Mouse (Mus musculus) stomach, embryonic 15.5 days (tissue): ENCODE data around the gene Sec11a. TPM values are rescaled to one million over a fixed set of nuclear protein-coding genes. Genes with fewer than 3 reads are reported as not detected.

ENCODE experiments used
- ATAC-seq: fragments of 200-750 bp; cut with Nextera tagmentation; 2 replicates; pipeline ENCODE4 v1.8.0; 2017; ENCODE audit warnings: low read depth, moderate number of reproducible peaks, moderate TSS enrichment; ENCODE audit not compliant: insufficient read depth, low FRiP score
- H3K27ac ChIP-seq: fragments of 300-500 bp; sonication (generic); 2 replicates; pipeline ENCODE4 v1.5.1; 2015; ENCODE audit warnings: mild to moderate bottlenecking, inconsistent platforms
- H3K27me3 ChIP-seq: fragments of 300-500 bp; sonication (generic); replicated peaks from 2 replicates; pipeline ENCODE4 v1.6.1; 2015; ENCODE audit warnings: inconsistent platforms
- H3K36me3 ChIP-seq: fragments of 300-500 bp; sonication (generic); 2 replicates; pipeline ENCODE4 v1.6.1; 2015; ENCODE audit warnings: inconsistent platforms
- H3K4me1 ChIP-seq: fragments of 300-500 bp; sonication (generic); 2 replicates; pipeline ENCODE4 v1.6.1; 2015; ENCODE audit warnings: inconsistent platforms
- H3K4me2 ChIP-seq: fragments of 300-500 bp; sonication (generic); 2 replicates; pipeline ENCODE4 v1.6.1; 2015; ENCODE audit warnings: mild to moderate bottlenecking, inconsistent platforms
- H3K4me3 ChIP-seq: fragments of 300-500 bp; sonication (generic); replicated peaks from 2 replicates; pipeline ENCODE4 v1.5.1; 2015; ENCODE audit warnings: inconsistent platforms
- H3K9ac ChIP-seq: fragments of 300-500 bp; sonication (generic); 2 replicates; pipeline ENCODE4 v1.6.1; 2015; ENCODE audit warnings: inconsistent platforms
- H3K9me3 ChIP-seq: fragments of 300-500 bp; sonication (generic); 2 replicates; pipeline ENCODE4 v1.6.1; 2016; ENCODE audit warnings: inconsistent platforms
- WGBS: fragments of 180-500 bp; shearing (Covaris S2); methylation state at CpG from one replicate; pipeline ENCODE4 v1.1.7; 2015; 5-methylcytosine and 5-hydroxymethylcytosine counted together
- polyA plus RNA-seq: library from polyadenylated mRNA; unstranded; fragments of >200 nt; fragmentation: Nextera tagmentation; extraction: Ambion mirVana; gene quantifications from 2 replicates; pipeline ENCODE4 v1.2.1, GENCODE M21; 2015

Gene Sec11a
- 256 and 258 TPM in 2 replicates for polyA plus RNA-seq

GRCm38 (mm10) chr7:80947445-80948350 lies at the start of gene Sec11a:
Gene Sec11a, minus strand, starts transcription at chr7:80947780.
- 2% methylated on average over 44 of the region's 44 CpGs for WGBS

GRCm38 (mm10) chr7:80995266-80996146 lies 47.9 kb upstream of the Sec11a start:
- no peak overlapping the region for H3K9ac ChIP-seq
- H3K4me2 ChIP-seq, result peak overlapping the region; percentile 87; the same call in 1 of the 2 replicates
- no peak overlapping the region for H3K4me3 ChIP-seq
- ATAC-seq, result no peak
- H3K27ac ChIP-seq, result no peak overlapping the region
- no peaks in the 10 kb centered on the region for H3K9me3 ChIP-seq
- H3K4me1 ChIP-seq, result peaks cover 10% of the 10 kb centered on the region; the same call in 1 of the 2 replicates
- H3K36me3 ChIP-seq, result no peaks in the 10 kb centered on the region
- 51% methylated on average over 3 of the region's 3 CpGs for WGBS
- H3K27me3 ChIP-seq, result no peaks in the 10 kb centered on the region

More at GRCm38 (mm10) chr7:80947445-80948350, at the start of gene Sec11a:
- peak within 1 kb of the TSS; percentile 83 for H3K4me3 ChIP-seq
- peak; percentile 99 for ATAC-seq
- peaks cover 8% of the 10 kb centered on the region for H3K4me1 ChIP-seq
- peak within 1 kb of the TSS; percentile 64 for H3K4me2 ChIP-seq
- no peaks in the 10 kb centered on the region for H3K27me3 ChIP-seq
- H3K9ac ChIP-seq, result peak within 1 kb of the TSS; percentile 75
- no peaks in the 10 kb centered on the region for H3K9me3 ChIP-seq
- H3K27ac ChIP-seq, result peak within 1 kb of the TSS; percentile 96
- no peaks in the 10 kb centered on the region for H3K36me3 ChIP-seq

GRCm38 (mm10) chr7:80994663-80995005 lies 47.1 kb upstream of the Sec11a start:
- no peak for ATAC-seq
- Histone ChIP-seq H3K27me3 (no peaks in the 10 kb centered on the region), H3K9me3 (no peaks in the 10 kb centered on the region), H3K4me1 (peaks cover 10% of the 10 kb centered on the region; the same call in 1 of the 2 replicates), H3K9ac (peak overlapping the region; percentile 98; the same call in 1 of the 2 replicates), H3K4me3 (peak overlapping the region; percentile 85), H3K36me3 (no peaks in the 10 kb centered on the region), H3K4me2 (peak overlapping the region; percentile 87), H3K27ac (peak overlapping the region; percentile 94; the same call in 1 of the 2 replicates)
- WGBS, result 31% methylated on average over 6 of the region's 6 CpGs

GRCm38 (mm10) chr7:80993834-80994662 lies 46.5 kb upstream of the Sec11a start:
- peak overlapping the region; percentile 87 for H3K4me2 ChIP-seq
- H3K9me3 ChIP-seq, result no peaks in the 10 kb centered on the region
- WGBS, result under 1% methylated on average over 52 of the region's 58 CpGs
- H3K27ac ChIP-seq, result peak overlapping the region; percentile 94
- H3K36me3 ChIP-seq, result no peaks in the 10 kb centered on the region
- peak overlapping the region; percentile 85 for H3K4me3 ChIP-seq
- ATAC-seq, result peak; percentile 79
- H3K9ac ChIP-seq, result peak overlapping the region; percentile 98
- no peaks in the 10 kb centered on the region for H3K27me3 ChIP-seq
- peaks cover 10% of the 10 kb centered on the region; the same call in 1 of the 2 replicates for H3K4me1 ChIP-seq

GRCm38 (mm10) chr7:80992980-80993833 lies 45.6 kb upstream of the Sec11a start, which contains the start of gene Zfp592:
Gene Zfp592, plus strand, starts transcription at chr7:80993681.
- Histone ChIP-seq H3K27me3 (no peaks in the 10 kb centered on the region), H3K27ac (peak within 1 kb of the TSS; percentile 94), H3K4me2 (peak within 1 kb of the TSS; percentile 87), H3K9ac (peak within 1 kb of the TSS; percentile 98), H3K9me3 (no peaks in the 10 kb centered on the region), H3K4me3 (peak within 1 kb of the TSS; percentile 85), H3K36me3 (no peaks in the 10 kb centered on the region), H3K4me1 (peaks cover 10% of the 10 kb centered on the region; the same call in 1 of the 2 replicates)
- ATAC-seq, result peak; percentile 94
- WGBS, result under 1% methylated on average over 67 of the region's 102 CpGs

- Histone ChIP-seq H3K36me3 (no peaks in the 10 kb centered on the region), H3K27me3 (no peaks in the 10 kb centered on the region), H3K4me2 (peak overlapping the region; percentile 87), H3K4me3 (peak overlapping the region; percentile 85), H3K9ac (peak overlapping the region; percentile 98), H3K9me3 (no peaks in the 10 kb centered on the region), H3K4me1 (peaks cover 10% of the 10 kb centered on the region; the same call in 1 of the 2 replicates), H3K27ac (peak overlapping the region; percentile 94)
- WGBS, result 5% methylated on average over 12 of the region's 12 CpGs
- no peak for ATAC-seq
Observed at GRCm38 (mm10) chr7:80992631-80992979, 45.0 kb upstream of the Sec11a start.

- 45% methylated on average over 6 of the region's 6 CpGs for WGBS
- no peaks in the 10 kb centered on the region for H3K36me3 ChIP-seq
- peak overlapping the region; percentile 94 for H3K27ac ChIP-seq
- peaks cover 14% of the 10 kb centered on the region; the same call in 1 of the 2 replicates for H3K4me1 ChIP-seq
- peak overlapping the region; percentile 85 for H3K4me3 ChIP-seq
- H3K9ac ChIP-seq, result peak overlapping the region; percentile 98
- no peaks in the 10 kb centered on the region for H3K27me3 ChIP-seq
- H3K4me2 ChIP-seq, result peak overlapping the region; percentile 87
- ATAC-seq, result no peak
- H3K9me3 ChIP-seq, result no peaks in the 10 kb centered on the region
Observed at GRCm38 (mm10) chr7:80992063-80992462, 44.5 kb upstream of the Sec11a start.

- H3K4me1 ChIP-seq, result peaks cover 14% of the 10 kb centered on the region
- no peaks in the 10 kb centered on the region for H3K27me3 ChIP-seq
- H3K9ac ChIP-seq, result no peak overlapping the region
- no peak overlapping the region for H3K27ac ChIP-seq
- ATAC-seq, result no peak
- H3K4me2 ChIP-seq, result peak overlapping the region; percentile 87
- WGBS, result 90% methylated on average over 5 of the region's 5 CpGs
- no peaks in the 10 kb centered on the region for H3K9me3 ChIP-seq
- peak overlapping the region; percentile 85 for H3K4me3 ChIP-seq
- H3K36me3 ChIP-seq, result no peaks in the 10 kb centered on the region
Observed at GRCm38 (mm10) chr7:80991589-80991988, 44.0 kb upstream of the Sec11a start.

- H3K9ac ChIP-seq, result no peak overlapping the region
- 90% methylated on average over 6 of the region's 6 CpGs for WGBS
- ATAC-seq, result no peak
- no peak overlapping the region for H3K4me3 ChIP-seq
- H3K27ac ChIP-seq, result no peak overlapping the region
- peaks cover 14% of the 10 kb centered on the region for H3K4me1 ChIP-seq
- no peaks in the 10 kb centered on the region for H3K36me3 ChIP-seq
- no peaks in the 10 kb centered on the region for H3K27me3 ChIP-seq
- no peak overlapping the region for H3K4me2 ChIP-seq
- H3K9me3 ChIP-seq, result no peaks in the 10 kb centered on the region
Observed at GRCm38 (mm10) chr7:80990276-80990675, 42.7 kb upstream of the Sec11a start.

GRCm38 (mm10) chr7:80987805-80988625 lies 40.4 kb upstream of the Sec11a start:
- no peak for ATAC-seq

More at GRCm38 (mm10) chr7:80987805-80988625, 40.4 kb upstream of the Sec11a start:
- H3K4me2 ChIP-seq, result no peak overlapping the region
- 49% methylated on average over 4 of the region's 4 CpGs for WGBS
- H3K27ac ChIP-seq, result no peak overlapping the region
- H3K9me3 ChIP-seq, result no peaks in the 10 kb centered on the region
- H3K4me1 ChIP-seq, result peaks cover 12% of the 10 kb centered on the region; the same call in 1 of the 2 replicates
- H3K36me3 ChIP-seq, result no peaks in the 10 kb centered on the region
- H3K4me3 ChIP-seq, result no peak overlapping the region
- H3K9ac ChIP-seq, result no peak overlapping the region
- no peaks in the 10 kb centered on the region for H3K27me3 ChIP-seq
